Mouse (Mus musculus) right cerebral cortex, postnatal 10 days (tissue): ENCODE results near the gene Tbcd.

Experiments
- DNase-seq, 2 experiments: peaks; one replicate each; pipeline ENCODE4 v3.0.0; 2021; ENCODE audit warnings: low spot score in 2 of 2

The Tbcd gene

GRCm38 (mm10) chr11:121564265-121564664, 112.5 kb downstream of the Tbcd start:
- no peak for DNase-seq

- DNase-seq: peak in 1 of 2 experiments; percentile 50
Observed at GRCm38 (mm10) chr11:121581856-121582255, 130.1 kb downstream of the Tbcd start.

GRCm38 (mm10) chr11:121597254-121597653, 145.5 kb downstream of the Tbcd start:
- DNase-seq: no peak

- no peak for DNase-seq
Observed at GRCm38 (mm10) chr11:121601422-121601821, 149.7 kb downstream of the Tbcd start.

DNA sequence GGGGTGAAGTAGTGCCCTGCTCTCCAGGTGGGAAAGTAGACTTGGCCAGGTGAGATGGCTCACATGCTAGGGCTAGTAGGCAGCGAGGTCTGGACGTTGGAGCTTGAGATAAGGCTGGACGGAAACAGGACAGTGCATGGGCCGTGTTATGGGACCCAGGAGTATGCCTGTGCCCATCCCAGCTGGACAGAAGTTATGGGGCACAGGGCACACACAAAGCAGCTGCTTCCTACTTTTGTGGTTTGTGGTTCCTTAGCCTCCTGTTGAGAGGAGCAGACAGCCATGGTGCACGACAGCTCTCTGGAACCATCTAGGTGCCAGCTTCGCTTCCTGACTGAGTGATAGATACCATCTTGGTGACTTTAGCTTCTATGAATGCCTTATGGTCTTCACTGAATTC, 153.9 kb downstream of the Tbcd start:
- DNase-seq: no peak

- DNase-seq: no peak
Observed at GRCm38 (mm10) chr11:121610976-121611375, 159.2 kb downstream of the Tbcd start.

- DNase-seq: no peak
Observed at GRCm38 (mm10) chr11:121615961-121616485, 164.3 kb downstream of the Tbcd start.

GRCm38 (mm10) chr11:121616501-121616900, 164.8 kb downstream of the Tbcd start:
- no peak for DNase-seq

GRCm38 (mm10) chr11:121617371-121617770, 165.6 kb downstream of the Tbcd start:
- no peak for DNase-seq

GRCm38 (mm10) chr11:121625007-121625406, 173.3 kb downstream of the Tbcd start:
- DNase-seq: no peak

GRCm38 (mm10) chr11:121627521-121627920, 175.8 kb downstream of the Tbcd start:
- no peak for DNase-seq

DNA sequence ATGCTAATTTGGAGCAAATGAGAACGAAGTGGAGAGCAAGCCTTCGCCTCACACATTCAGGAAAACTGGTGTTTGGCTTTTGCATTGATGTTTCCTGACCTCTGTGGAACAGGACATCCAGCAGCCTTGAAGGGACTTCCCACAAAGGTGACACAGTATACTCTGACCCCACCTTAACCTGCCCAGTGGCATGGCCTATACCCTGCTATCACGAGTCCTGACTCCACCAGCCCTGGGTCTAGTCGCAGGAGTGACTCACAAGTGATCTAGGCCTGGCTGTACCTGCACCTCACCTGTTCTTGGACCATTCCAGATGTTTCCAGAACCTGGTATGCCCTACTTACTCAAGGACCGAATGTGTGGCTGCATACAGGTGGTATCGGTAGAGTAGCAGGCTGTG, 177.8 kb downstream of the Tbcd start:
- no peak for DNase-seq

DNA sequence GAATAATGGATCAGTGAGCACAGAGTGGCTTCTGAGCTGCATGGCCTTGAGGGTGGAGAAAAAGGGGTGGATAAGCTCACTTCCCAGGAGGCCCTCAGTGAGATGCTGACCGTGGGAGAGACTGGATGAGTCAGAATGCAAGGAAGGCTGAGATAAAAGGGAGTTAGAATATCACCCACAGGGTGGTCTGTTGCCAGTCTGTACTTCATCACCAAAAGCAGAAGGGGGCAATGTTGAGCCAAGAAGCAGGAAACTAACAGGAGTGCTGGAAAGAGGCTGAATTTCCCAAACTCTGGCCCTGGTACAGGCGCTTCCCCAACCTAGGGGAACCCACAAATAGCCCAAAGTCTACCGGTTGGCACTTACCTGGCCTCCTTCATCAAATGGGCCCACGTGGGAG, 178.7 kb downstream of the Tbcd start:
- DNase-seq: peak in 1 of 2 experiments; percentile 37

DNA sequence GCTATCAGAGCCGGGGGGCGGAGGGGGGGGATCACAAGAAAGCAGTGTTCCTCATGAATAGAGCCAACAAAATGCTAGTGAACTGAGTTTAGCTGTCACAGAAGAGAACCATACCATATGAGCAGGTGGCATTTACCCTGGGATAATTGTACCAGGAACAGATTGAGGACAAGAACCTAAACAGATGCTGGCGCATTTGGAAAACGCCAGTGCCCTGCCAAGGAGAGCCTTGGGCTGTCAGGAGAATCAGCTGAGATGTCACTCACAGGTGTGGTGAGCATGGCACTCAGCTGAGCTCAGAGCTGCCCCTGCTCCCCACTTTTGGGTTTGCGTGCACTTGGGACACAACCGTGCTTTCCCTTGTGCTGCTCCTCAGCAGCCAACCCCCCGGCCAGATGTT, 179.7 kb downstream of the Tbcd start:
- no peak for DNase-seq

DNA sequence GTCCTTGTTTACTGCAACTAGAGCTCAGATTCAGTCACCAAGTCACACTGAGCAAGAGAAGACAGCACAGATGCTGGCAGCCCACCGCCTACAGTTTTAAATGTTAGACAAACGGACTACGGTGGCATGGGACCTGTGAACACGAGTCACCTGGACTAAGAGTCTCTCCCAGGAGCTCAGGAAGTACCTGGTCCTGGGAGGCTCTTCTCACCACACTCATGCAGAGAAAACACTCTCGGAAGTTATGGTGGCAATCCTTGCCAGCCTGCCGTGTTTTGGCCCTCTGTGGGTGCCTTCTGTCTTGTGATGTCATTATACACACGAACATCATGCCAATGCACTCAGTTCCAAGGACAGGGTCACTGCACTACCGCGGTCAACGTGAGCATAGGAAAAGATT, 184.9 kb downstream of the Tbcd start:
- DNase-seq: no peak

DNA sequence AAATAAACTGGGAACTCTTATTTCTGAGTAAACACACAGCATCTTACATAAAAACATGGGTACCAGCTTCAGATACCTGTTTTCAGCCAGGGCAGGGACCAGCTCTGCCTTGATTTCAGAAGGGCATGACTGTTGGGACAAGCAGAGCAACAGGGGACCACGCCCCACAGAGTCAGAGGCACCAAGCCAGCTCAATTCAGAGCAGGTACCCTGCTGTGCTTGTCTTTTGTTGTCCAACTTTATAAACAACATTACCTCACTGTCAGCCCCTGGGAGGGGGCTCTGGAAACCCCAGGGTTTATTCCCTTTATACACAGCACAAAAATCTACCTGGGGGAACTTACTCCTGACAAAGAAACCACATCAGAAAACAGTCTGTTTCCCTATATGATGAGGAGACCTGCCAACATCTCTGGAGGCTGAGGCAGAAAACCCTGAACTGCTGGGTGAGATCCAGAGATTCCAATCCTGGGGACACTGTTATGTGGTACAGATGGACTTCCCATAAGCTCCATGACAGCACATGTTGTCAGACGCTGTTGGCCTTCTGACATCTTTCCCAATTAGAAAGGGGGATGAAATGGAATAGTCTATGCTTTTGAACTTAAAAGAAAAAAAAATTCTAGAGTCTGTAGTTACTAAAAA, 189.9 kb downstream of the Tbcd start:
- DNase-seq: no peak

DNA sequence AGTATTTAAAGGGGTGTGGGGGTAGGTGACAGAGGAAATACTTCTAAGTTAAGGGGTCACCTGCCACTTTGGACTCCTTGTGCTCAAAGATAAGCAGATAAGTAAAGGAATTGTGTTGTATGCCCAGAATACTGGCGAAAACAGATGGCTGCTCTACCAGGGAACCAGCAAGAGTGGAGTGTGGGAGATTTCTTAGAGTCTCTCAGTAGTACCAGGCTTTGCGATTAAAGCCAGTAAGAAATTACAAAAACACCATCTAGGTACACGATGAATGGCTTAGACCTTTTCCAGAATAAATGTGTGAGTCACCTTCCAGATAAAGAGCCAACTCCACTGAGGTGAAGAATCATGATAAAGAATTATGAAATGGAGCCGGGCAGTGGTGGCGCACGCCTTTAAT, 193.6 kb downstream of the Tbcd start:
- DNase-seq: no peak

DNA sequence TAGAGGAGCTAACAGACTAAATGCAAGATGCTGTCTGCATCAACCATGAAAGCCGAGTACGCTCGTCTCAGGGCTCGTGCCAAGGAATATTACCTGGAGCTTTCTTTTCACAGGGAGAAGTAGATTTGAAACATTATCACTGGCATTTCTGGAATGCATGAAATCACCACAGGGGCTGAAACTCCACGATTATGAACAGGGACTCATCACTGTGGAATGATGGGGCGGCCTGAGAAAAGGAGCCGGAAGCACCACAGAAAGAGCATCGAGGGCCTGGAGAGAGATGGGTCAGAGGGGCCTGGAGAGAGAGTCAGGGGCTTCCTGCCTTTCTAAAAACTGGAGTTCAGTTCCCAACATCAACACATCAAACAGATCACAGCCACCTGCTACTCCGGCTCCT, 195.6 kb downstream of the Tbcd start:
- no peak for DNase-seq

DNA sequence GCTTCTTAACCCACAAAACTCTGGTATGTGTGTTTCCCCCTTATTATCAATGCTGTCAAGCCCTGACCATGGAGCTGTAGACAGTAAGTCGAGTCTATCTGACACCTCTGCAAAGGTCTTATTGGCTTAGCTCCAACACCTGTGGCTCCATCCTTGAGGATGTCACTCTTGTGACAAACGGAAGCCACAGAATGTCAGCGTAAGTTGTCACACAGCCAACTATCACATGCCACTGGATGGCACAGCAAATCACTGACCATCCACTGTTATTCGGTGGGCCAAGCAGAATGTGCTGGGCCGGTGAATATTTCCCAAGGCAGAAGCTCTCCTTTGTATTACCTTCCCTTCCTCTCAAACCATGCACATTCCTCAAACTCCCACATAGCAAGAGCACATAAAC, 196.4 kb downstream of the Tbcd start:
- DNase-seq: no peak

GRCm38 (mm10) chr11:121649900-121650299, 198.2 kb downstream of the Tbcd start:
- DNase-seq: peak in 1 of 2 experiments; percentile 39

DNA sequence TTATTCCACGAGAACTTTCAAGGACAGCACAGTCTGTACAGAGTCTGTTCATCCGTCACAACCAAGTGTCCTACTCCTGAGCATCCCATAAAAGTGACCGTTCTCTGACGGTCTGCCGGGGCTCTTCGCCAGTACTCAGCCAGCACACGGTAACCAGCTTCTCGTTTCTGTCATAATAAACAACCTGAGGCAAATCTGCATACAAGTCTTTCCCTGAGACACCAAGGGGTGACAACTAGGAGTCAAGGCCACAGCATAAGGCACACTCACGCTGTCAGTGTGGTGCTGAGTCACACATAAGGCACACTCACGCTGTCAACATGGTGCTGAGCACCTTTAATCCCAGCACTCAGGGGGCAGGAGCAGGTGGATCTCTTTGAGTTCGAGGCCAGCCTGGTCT, 198.9 kb downstream of the Tbcd start:
- no peak for DNase-seq

- DNase-seq: no peak
Observed at GRCm38 (mm10) chr11:121651556-121651955, 199.8 kb downstream of the Tbcd start.

DNA sequence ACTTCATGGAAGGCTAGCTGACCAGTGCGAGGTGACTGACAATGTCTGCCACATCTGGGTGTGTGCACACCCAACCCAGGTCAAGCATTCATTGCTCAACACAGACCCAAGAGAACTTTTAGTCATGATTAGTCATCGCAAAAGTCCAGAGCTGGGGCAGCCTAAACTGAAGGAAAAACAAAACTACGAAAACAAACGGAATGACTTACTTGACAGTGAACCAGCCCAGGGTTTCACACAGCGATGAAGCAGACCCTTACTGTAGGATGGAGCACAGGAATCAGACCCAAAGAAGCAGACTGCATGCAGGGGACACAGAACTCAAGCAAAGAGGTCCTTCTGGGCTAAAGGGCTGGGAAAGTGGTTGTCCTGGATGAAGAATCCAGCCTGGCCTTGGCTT, 200.2 kb downstream of the Tbcd start:
- no peak for DNase-seq
